Mouse (Mus musculus) midbrain, embryonic 12.5 days (tissue): ENCODE data around the gene Dpep2nb. TPM values are rescaled to one million over a fixed set of nuclear protein-coding genes. Genes with fewer than 3 reads are reported as not detected.
"Not testable (repeated sequence)": the region's sequence is repeated elsewhere in the genome, so short reads cannot be mapped to it uniquely, and the experiment has no call there.

ENCODE experiments used
- ATAC-seq: fragments of 200-750 bp; cut with Nextera tagmentation; 2 replicates; pipeline ENCODE4 v1.8.0; 2017; ENCODE audit warnings: low read depth, moderate TSS enrichment, moderate library complexity; ENCODE audit not compliant: low FRiP score
- H3K27ac ChIP-seq: fragments of 300-500 bp; sonication (generic); replicated peaks from 2 replicates; pipeline ENCODE4 v1.5.1; 2016; ENCODE audit warnings: mild to moderate bottlenecking
- H3K27me3 ChIP-seq: fragments of 300-500 bp; sonication (generic); 2 replicates; pipeline ENCODE4 v1.6.1; 2016; ENCODE audit warnings: mild to moderate bottlenecking
- H3K36me3 ChIP-seq: fragments of 300-500 bp; sonication (generic); 2 replicates; pipeline ENCODE4 v1.6.1; 2016
- H3K4me1 ChIP-seq: fragments of 300-500 bp; sonication (generic); 2 replicates; pipeline ENCODE4 v1.6.1; 2016
- H3K4me2 ChIP-seq: fragments of 300-500 bp; sonication (generic); replicated peaks from 2 replicates; pipeline ENCODE4 v1.6.1; 2016; ENCODE audit warnings: mild to moderate bottlenecking, moderate library complexity
- H3K4me3 ChIP-seq: fragments of 300-500 bp; sonication (generic); 2 replicates; pipeline ENCODE4 v1.5.1; 2016; ENCODE audit warnings: mild to moderate bottlenecking
- H3K9ac ChIP-seq: fragments of 300-500 bp; sonication (generic); replicated peaks from 2 replicates; pipeline ENCODE4 v1.6.1; 2016; ENCODE audit warnings: mild to moderate bottlenecking, moderate library complexity
- H3K9me3 ChIP-seq: fragments of 300-500 bp; sonication (generic); 2 replicates; pipeline ENCODE4 v1.6.1; 2016; ENCODE audit warnings: mild to moderate bottlenecking
- WGBS: fragments of 180-500 bp; shearing (Covaris S2); methylation state at CpG from one replicate; pipeline ENCODE4 v1.1.7; 2016; 5-methylcytosine and 5-hydroxymethylcytosine counted together
- polyA plus RNA-seq: library from polyadenylated mRNA; unstranded; fragments of >200 nt; fragmentation: Nextera tagmentation; extraction: Ambion mirVana; gene quantifications from 2 replicates; pipeline ENCODE4 v1.2.1, GENCODE M21; 2016

The Dpep2nb gene
- polyA plus RNA-seq, 1 experiment from 2014 or later: 0.22 TPM

DNA sequence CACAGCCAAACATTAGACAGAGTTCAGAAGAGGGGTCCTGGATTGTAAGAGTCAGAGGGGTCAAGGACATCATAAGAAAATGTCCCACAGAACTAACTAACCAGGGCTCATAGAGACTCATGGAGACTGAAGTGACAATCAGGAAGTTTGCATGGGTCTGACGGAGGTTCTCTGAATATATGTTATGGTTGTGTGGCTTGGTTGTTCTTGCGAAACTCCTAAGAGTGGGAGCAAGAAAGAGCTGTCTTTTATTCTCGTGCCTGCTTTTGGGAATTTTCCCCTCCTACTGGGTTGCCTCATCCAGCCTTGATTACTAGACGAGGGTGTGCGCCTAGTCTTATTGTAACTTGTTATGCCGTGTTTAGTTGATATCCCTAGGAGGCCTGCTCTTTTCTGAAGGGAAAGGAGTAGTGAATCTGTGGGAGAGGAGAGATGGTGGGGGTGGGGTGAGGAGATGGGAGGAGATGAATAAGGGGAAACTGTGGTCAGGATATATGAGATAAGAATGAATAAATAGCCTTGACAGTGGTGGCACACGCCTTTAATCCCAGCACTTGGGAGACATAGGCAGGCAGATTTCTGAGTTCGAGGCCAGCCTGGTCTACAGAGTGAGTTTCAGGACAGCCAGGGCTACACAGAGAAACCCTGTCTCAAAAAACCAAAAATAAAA is 1.1 kb downstream of the Dpep2nb start:
- H3K9ac ChIP-seq: no peak overlapping the region
- H3K36me3 ChIP-seq: peaks cover 7% of the 10 kb centered on the region; the same call in 1 of the 2 replicates
- H3K27ac ChIP-seq: no peak overlapping the region
- no peak overlapping the region for H3K4me3 ChIP-seq
- ATAC-seq: no peak
- 80% methylated on average over 8 of the region's 8 CpGs for WGBS
- H3K4me1 ChIP-seq: peaks cover 1% of the 10 kb centered on the region
- H3K9me3 ChIP-seq: no peaks in the 10 kb centered on the region
- H3K4me2 ChIP-seq: no peak overlapping the region
- no peaks in the 10 kb centered on the region for H3K27me3 ChIP-seq

- WGBS: 86% methylated on average over 4 of the region's 4 CpGs
- H3K27ac ChIP-seq: no peak overlapping the region
- H3K4me2 ChIP-seq: no peak overlapping the region
- no peak overlapping the region for H3K9ac ChIP-seq
- no peak for ATAC-seq
- no peaks in the 10 kb centered on the region for H3K36me3 ChIP-seq
- no peaks in the 10 kb centered on the region for H3K27me3 ChIP-seq
- no peak overlapping the region for H3K4me3 ChIP-seq
- no peaks in the 10 kb centered on the region for H3K4me1 ChIP-seq
- no peaks in the 10 kb centered on the region for H3K9me3 ChIP-seq
Observed at GRCm38 (mm10) chr8:106001908-106002307, 3.9 kb downstream of the Dpep2nb start.

DNA sequence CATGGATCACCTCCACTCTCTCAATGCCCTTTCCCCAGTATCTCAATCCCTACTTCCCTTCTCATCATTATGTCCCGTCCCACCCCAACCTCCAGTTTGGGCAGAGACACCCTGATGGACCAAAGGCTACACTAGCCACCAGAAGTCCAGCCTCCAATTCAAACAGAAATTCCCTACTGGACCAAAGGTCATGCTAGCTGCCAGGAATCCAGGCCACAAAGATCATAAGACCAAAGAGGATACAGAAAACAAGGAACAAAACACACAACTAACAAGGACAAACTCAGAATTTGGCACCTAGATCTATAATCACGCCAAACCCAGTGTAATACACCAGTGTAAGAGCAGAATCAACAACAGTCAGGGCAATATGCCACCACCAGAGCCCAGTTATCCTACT is 6.8 kb downstream of the Dpep2nb start:
- H3K9ac ChIP-seq: no peak overlapping the region
- no peaks in the 10 kb centered on the region for H3K9me3 ChIP-seq
- H3K4me2 ChIP-seq: no peak overlapping the region
- ATAC-seq: no peak
- WGBS: 91% methylated on average over 2 of the region's 2 CpGs
- no peak overlapping the region for H3K27ac ChIP-seq
- no peaks in the 10 kb centered on the region for H3K36me3 ChIP-seq
- H3K4me3 ChIP-seq: no peak overlapping the region
- no peaks in the 10 kb centered on the region for H3K4me1 ChIP-seq
- no peaks in the 10 kb centered on the region for H3K27me3 ChIP-seq

DNA sequence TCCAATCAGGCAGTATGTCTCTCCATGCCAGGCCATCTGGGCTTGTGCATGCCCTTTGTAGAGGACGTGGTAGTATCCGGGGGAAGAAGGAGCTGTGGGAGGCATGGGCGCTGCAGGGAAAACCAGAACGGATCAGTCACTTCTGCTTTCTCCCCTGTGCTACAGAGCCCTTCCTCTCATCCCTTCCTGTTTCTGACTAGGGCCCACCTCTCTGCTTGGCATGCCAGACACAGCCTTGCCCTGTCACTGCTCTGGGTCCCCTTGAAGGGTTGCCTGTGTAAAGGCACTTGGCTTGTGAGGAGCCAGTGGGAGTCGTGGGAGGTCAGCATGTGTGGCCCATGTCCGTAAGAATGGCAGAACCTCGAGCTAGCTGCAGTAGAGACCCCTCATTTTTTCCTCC is 9.4 kb downstream of the Dpep2nb start:
- Histone ChIP-seq H3K27me3 (0 out of 2 replicates have a peak, but pooled peaks cover 3% of the 10 kb centered on the region), H3K4me1 (no peaks in the 10 kb centered on the region), H3K4me2 (no peak overlapping the region), H3K27ac (no peak overlapping the region), H3K36me3 (no peaks in the 10 kb centered on the region), H3K9me3 (no peaks in the 10 kb centered on the region), H3K4me3 (no peak overlapping the region), H3K9ac (no peak overlapping the region)
- WGBS: 71% methylated on average over 7 of the region's 7 CpGs
- ATAC-seq: no peak

GRCm38 (mm10) chr8:105993226-105993625 is 12.5 kb downstream of the Dpep2nb start:
- Histone ChIP-seq H3K36me3 (no peaks in the 10 kb centered on the region), H3K9ac (no peak overlapping the region), H3K4me2 (no peak overlapping the region), H3K4me1 (no peaks in the 10 kb centered on the region), H3K27ac (no peak overlapping the region), H3K4me3 (no peak overlapping the region), H3K9me3 (no peaks in the 10 kb centered on the region), H3K27me3 (peaks cover 9% of the 10 kb centered on the region)
- 59% methylated on average over 4 of the region's 4 CpGs for WGBS
- ATAC-seq: no peak

DNA sequence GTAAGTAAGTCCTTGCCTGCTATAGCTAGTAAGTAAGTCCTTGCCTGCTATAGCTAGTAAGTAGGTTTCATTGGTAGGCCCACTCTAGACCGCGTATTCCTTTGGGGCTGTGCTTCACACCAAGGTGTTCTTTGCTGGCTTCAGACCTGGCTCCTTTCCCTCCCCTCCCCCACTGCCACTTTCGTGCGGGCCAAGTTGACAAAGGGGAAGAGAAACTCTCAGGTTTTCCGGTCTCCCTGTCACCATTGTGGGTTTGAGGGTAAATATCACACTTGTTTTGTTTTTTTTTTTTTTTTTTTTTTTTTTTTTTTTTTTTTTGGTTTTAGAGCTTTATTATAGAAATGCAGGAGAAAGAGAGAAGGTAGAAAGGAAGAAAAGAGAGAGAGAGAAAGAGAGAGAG is 13.3 kb downstream of the Dpep2nb start:
- ATAC-seq: no peak
- Histone ChIP-seq H3K4me2 (no peak overlapping the region), H3K36me3 (no peaks in the 10 kb centered on the region), H3K27me3 (peaks cover 9% of the 10 kb centered on the region), H3K9ac (no peak overlapping the region), H3K4me1 (no peaks in the 10 kb centered on the region), H3K9me3 (no peaks in the 10 kb centered on the region), H3K27ac (no peak overlapping the region), H3K4me3 (no peak overlapping the region)
- 66% methylated on average over 5 of the region's 5 CpGs for WGBS

GRCm38 (mm10) chr8:105991546-105991945 is 14.2 kb downstream of the Dpep2nb start:
- Histone ChIP-seq H3K9me3 (no peaks in the 10 kb centered on the region), H3K27me3 (peaks cover 9% of the 10 kb centered on the region), H3K36me3 (no peaks in the 10 kb centered on the region), H3K4me1 (no peaks in the 10 kb centered on the region), H3K4me3 (no peak overlapping the region), H3K27ac (no peak overlapping the region), H3K9ac (no peak overlapping the region), H3K4me2 (no peak overlapping the region)
- WGBS: 78% methylated on average over 2 of the region's 2 CpGs
- no peak for ATAC-seq

DNA sequence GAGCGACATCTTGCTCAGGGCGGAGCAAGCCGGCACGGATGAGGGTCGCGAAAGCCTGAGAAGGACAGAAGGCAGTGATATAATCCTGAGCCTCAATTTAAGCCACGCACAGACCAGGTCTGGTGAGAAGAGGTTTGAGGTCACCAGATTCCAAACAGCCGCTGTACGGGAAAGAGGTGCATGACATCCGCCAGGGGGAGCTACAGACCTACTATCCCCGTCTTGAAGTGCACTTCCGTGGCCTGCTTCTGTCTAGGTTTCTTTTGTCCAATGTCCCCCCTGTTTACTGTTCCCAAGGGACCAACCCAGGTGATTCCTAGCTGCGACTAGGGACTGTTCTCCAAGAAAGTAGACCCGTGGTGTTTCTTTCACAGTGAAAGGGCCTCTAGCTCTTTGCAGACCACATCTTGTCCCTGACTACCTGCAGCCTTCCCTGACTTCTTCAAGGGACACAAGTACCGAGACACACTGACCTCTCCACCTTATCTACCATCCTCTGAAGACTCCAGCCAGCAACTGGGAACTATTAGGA is 14.9 kb downstream of the Dpep2nb start, which contains the start of gene Dus2:
Gene Dus2 (plus strand): TSS at position 482 of the 532 bp plus-strand sequence.
- no peak within 1 kb of the TSS for H3K9ac ChIP-seq
- WGBS: 14% methylated on average over 15 of the region's 15 CpGs
- peak; percentile 68; the same call in 1 of the 2 replicates for ATAC-seq
- H3K27me3 ChIP-seq: peaks cover 9% of the 10 kb centered on the region
- H3K4me3 ChIP-seq: no peak within 1 kb of the TSS
- peak within 1 kb of the TSS; percentile 32; the same call in 1 of the 2 replicates for H3K4me2 ChIP-seq
- no peaks in the 10 kb centered on the region for H3K9me3 ChIP-seq
- H3K4me1 ChIP-seq: no peaks in the 10 kb centered on the region
- H3K27ac ChIP-seq: no peak within 1 kb of the TSS
- H3K36me3 ChIP-seq: no peaks in the 10 kb centered on the region

- Histone ChIP-seq H3K4me1 (no peaks in the 10 kb centered on the region), H3K9ac (no peak overlapping the region), H3K9me3 (no peaks in the 10 kb centered on the region), H3K4me2 (no peak overlapping the region), H3K27me3 (peaks cover 9% of the 10 kb centered on the region), H3K27ac (no peak overlapping the region), H3K4me3 (no peak overlapping the region), H3K36me3 (no peaks in the 10 kb centered on the region)
- WGBS: 91% methylated on average over 11 of the region's 11 CpGs
- no peak for ATAC-seq
Observed at GRCm38 (mm10) chr8:105988546-105988945, 17.2 kb downstream of the Dpep2nb start.

DNA sequence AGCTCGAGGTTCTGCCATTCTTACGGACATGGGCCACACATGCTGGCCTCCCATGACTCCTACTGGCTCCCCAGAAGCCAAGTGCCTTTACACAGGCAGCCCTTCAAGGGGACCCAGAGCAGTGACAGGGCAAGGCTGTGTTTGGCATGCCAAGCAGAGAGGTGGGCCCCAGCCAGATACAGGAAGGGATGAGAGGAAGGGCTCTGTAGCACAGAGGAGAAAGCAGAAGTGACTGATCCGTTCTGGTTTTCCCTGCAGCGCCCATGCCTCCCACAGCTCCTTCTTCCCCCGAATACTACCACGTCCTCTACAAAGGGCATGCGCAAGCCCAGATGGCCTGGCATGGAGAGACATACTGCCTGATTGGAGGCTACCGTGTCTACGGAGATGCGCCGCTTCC is 22.4 kb downstream of the Dpep2nb start:
- H3K9me3 ChIP-seq, ATAC-seq, H3K4me1 ChIP-seq, H3K4me3 ChIP-seq, H3K9ac ChIP-seq, H3K4me2 ChIP-seq, H3K27me3 ChIP-seq, H3K27ac ChIP-seq, H3K36me3 ChIP-seq: not testable (repeated sequence)
- WGBS: 87% methylated on average over 11 of the region's 11 CpGs

GRCm38 (mm10) chr8:105981146-105981545 is 24.6 kb downstream of the Dpep2nb start:
- ATAC-seq: no peak

DNA sequence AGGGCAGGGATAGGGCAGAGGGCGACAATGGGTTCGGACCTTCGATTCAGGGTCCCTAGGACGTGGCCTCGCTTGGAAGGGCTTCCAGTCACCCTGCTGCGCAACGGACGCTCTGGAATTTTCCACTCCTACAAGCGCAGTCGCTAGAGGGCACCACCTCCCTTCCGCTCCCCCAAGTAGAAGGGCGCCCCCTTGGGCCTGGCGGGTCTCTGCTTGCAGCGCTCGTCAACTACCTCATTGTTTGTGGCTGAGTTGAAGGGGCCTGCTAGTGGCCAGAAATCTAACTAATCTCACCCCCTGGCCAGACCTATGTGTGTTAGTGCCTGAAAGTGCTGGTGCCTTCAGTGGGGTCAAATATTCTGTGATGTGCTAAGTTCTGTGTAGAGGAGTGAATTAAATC is 26.4 kb downstream of the Dpep2nb start, which contains the start of gene Dpep3:
Gene Dpep3 (minus strand): TSS at position 105 of the 400 bp plus-strand sequence.
- Histone ChIP-seq H3K27me3 (no peaks in the 10 kb centered on the region), H3K9me3 (no peaks in the 10 kb centered on the region), H3K4me2 (no peak within 1 kb of the TSS), H3K27ac (no peak within 1 kb of the TSS), H3K9ac (no peak within 1 kb of the TSS), H3K4me1 (no peaks in the 10 kb centered on the region), H3K4me3 (no peak within 1 kb of the TSS), H3K36me3 (no peaks in the 10 kb centered on the region)
- no peak for ATAC-seq
- WGBS: 90% methylated on average over 15 of the region's 15 CpGs

More at GRCm38 (mm10) chr8:105981146-105981545, 24.6 kb downstream of the Dpep2nb start:
- Histone ChIP-seq H3K9me3 (no peaks in the 10 kb centered on the region), H3K4me3 (no peak overlapping the region), H3K36me3 (no peaks in the 10 kb centered on the region), H3K27ac (no peak overlapping the region), H3K27me3 (no peaks in the 10 kb centered on the region), H3K4me1 (no peaks in the 10 kb centered on the region), H3K4me2 (no peak overlapping the region), H3K9ac (no peak overlapping the region)
- WGBS: 89% methylated on average over 1 of the region's 1 CpGs
